Mouse (Mus musculus) liver, embryonic 18 days (tissue): ENCODE results near the gene Rev3l. TPM values are rescaled to one million over a fixed set of nuclear protein-coding genes. Genes with fewer than 3 reads are reported as not detected.

Experiments used
- polyA plus RNA-seq: library from polyadenylated mRNA; depleted of rRNA; stranded (reverse); fragments of >200 nt; gene quantifications from 2 replicates; pipeline ENCODE4 v1.2.3, GENCODE M21; 2012; rRNA removed

Rev3l gene
- 7.9 and 9.9 TPM in 2 replicates for polyA plus RNA-seq

GRCm38 (mm10) chr10:39731736-39732265, at the start of gene Rev3l:
Gene Rev3l (plus strand): TSS chr10:39732118.

GRCm38 (mm10) chr10:39898874-39899371, 167.0 kb downstream of the Rev3l start, which contains the start of gene Mfsd4b4:
Gene Mfsd4b4 (minus strand): TSS chr10:39899238.

Other genes with a start within 250 kb of the Rev3l start
- 2.0 and 2.8 TPM in 2 replicates for gene Traf3ip2, start 119.2 kb upstream of the Rev3l start, polyA plus RNA-seq
- gene Mfsd4b4, start 167.1 kb downstream of the Rev3l start, polyA plus RNA-seq = 2.3 and 2.4 TPM in 2 replicates
- 0.01 and 0.02 TPM in 2 replicates for gene Mfsd4b2, start 194.8 kb downstream of the Rev3l start, polyA plus RNA-seq
- 3.1 and 3.8 TPM in 2 replicates for gene Mfsd4b3, start 228.0 kb downstream of the Rev3l start, polyA plus RNA-seq